Mouse (Mus musculus): ENCODE data around the gene Cadm1.

DNA sequence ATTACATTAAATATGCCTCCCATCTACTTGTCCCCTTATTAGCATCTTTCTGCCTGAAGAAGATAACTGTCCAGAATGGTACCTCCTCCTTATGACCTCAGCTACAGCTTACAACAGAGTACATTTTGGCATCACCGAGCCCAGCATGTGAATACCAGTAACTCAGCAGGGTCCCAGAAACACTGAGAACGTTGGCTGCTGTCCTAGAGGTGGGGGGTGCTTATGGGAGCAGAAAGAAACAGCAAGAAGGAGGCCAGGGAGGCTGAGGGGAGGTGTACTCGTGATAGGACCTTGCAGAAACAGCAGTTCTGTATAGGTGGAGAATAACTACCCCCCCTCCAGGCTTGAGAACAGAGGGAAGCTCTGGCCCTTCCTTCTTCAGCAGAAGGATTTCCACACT is 30.2 kb upstream of the Cadm1 start:
- TF ChIP-seq CTCF (IDR thresholded peaks at IDR 0.05; ENCODE audit: low read depth): no peak
- TF ChIP-seq EP300 (IDR thresholded peaks at IDR 0.05; ENCODE audit: low read depth): no peak
